Mouse (Mus musculus): ENCODE results near the gene Mgat5. TPM values are rescaled to one million over a fixed set of nuclear protein-coding genes. Genes with fewer than 3 reads are reported as not detected.

Gene Mgat5
- polyA plus RNA-seq, 1 experiment from 2014 or later = 22.2 TPM

- H3K4me3 ChIP-seq (ENCODE audit: low read depth, low read length) = no peak overlapping the region
- H3K9ac ChIP-seq (replicated peaks; ENCODE audit: low read depth, low read length) = no peak overlapping the region
- no peak overlapping the region for H3K27ac ChIP-seq (ENCODE audit: low read depth, low read length)
- 50% methylated on average over 8 of the region's 8 CpGs for WGBS
- H3K4me1 ChIP-seq (ENCODE audit: control insufficient read depth, insufficient read depth, low read length) = peaks cover 3% of the 10 kb centered on the region; the same call in 1 of the 2 replicates
- H3K36me3 ChIP-seq (ENCODE audit: control insufficient read depth, insufficient read depth, low read length) = no peaks in the 10 kb centered on the region
- H3K27me3 ChIP-seq (ENCODE audit: control insufficient read depth, insufficient read depth, low read length) = no peaks in the 10 kb centered on the region
- no peak for ATAC-seq (ENCODE audit: low read depth)
- H3K9me3 ChIP-seq (ENCODE audit: control insufficient read depth, low read length) = no peaks in the 10 kb centered on the region
- no peak overlapping the region for H3K4me2 ChIP-seq (ENCODE audit: low read depth, low read length)
These were observed 109.0 kb downstream of the Mgat5 start for GRCm38 (mm10) chr1:127313652-127314350.

GRCm38 (mm10) chr1:127315763-127316627, 111.2 kb downstream of the Mgat5 start:
- WGBS = 86% methylated on average over 13 of the region's 13 CpGs
- no peak for ATAC-seq (ENCODE audit: low read depth)

GRCm38 (mm10) chr1:127316651-127317050, 111.8 kb downstream of the Mgat5 start:
- 71% methylated on average over 6 of the region's 6 CpGs for WGBS
- no peak for ATAC-seq (ENCODE audit: low read depth)

More at GRCm38 (mm10) chr1:127315763-127316627, 111.2 kb downstream of the Mgat5 start:
- H3K9ac ChIP-seq (replicated peaks; ENCODE audit: low read depth, low read length) = no peak overlapping the region
- H3K4me2 ChIP-seq (ENCODE audit: low read depth, low read length) = no peak overlapping the region
- no peak overlapping the region for H3K27ac ChIP-seq (ENCODE audit: low read depth, low read length)
- peaks cover 3% of the 10 kb centered on the region; the same call in 1 of the 2 replicates for H3K4me1 ChIP-seq (ENCODE audit: control insufficient read depth, insufficient read depth, low read length)
- H3K36me3 ChIP-seq (ENCODE audit: control insufficient read depth, insufficient read depth, low read length) = no peaks in the 10 kb centered on the region
- no peaks in the 10 kb centered on the region for H3K9me3 ChIP-seq (ENCODE audit: control insufficient read depth, low read length)
- no peak overlapping the region for H3K4me3 ChIP-seq (ENCODE audit: low read depth, low read length)
- no peaks in the 10 kb centered on the region for H3K27me3 ChIP-seq (ENCODE audit: control insufficient read depth, insufficient read depth, low read length)

GRCm38 (mm10) chr1:127317541-127317940, 112.7 kb downstream of the Mgat5 start:
- Histone ChIP-seq H3K27ac (ENCODE audit: low read depth, low read length) (no peak overlapping the region), H3K4me1 (ENCODE audit: control insufficient read depth, insufficient read depth, low read length) (peaks cover 6% of the 10 kb centered on the region; the same call in 1 of the 2 replicates), H3K9ac (replicated peaks; ENCODE audit: low read depth, low read length) (no peak overlapping the region), H3K9me3 (ENCODE audit: control insufficient read depth, low read length) (no peaks in the 10 kb centered on the region), H3K27me3 (ENCODE audit: control insufficient read depth, insufficient read depth, low read length) (no peaks in the 10 kb centered on the region), H3K36me3 (ENCODE audit: control insufficient read depth, insufficient read depth, low read length) (0 out of 2 replicates have a peak, but pooled peaks cover 3% of the 10 kb centered on the region), H3K4me3 (ENCODE audit: low read depth, low read length) (no peak overlapping the region), H3K4me2 (ENCODE audit: low read depth, low read length) (no peak overlapping the region)
- WGBS = 80% methylated on average over 9 of the region's 9 CpGs
- ATAC-seq (ENCODE audit: low read depth) = no peak

More at GRCm38 (mm10) chr1:127316651-127317050, 111.8 kb downstream of the Mgat5 start:
- H3K9me3 ChIP-seq (ENCODE audit: control insufficient read depth, low read length) = no peaks in the 10 kb centered on the region
- H3K36me3 ChIP-seq (ENCODE audit: control insufficient read depth, insufficient read depth, low read length) = 0 out of 2 replicates have a peak, but pooled peaks cover 3% of the 10 kb centered on the region
- H3K9ac ChIP-seq (replicated peaks; ENCODE audit: low read depth, low read length) = no peak overlapping the region
- H3K27me3 ChIP-seq (ENCODE audit: control insufficient read depth, insufficient read depth, low read length) = no peaks in the 10 kb centered on the region
- H3K4me2 ChIP-seq (ENCODE audit: low read depth, low read length) = no peak overlapping the region
- peaks cover 3% of the 10 kb centered on the region; the same call in 1 of the 2 replicates for H3K4me1 ChIP-seq (ENCODE audit: control insufficient read depth, insufficient read depth, low read length)
- H3K27ac ChIP-seq (ENCODE audit: low read depth, low read length) = no peak overlapping the region
- no peak overlapping the region for H3K4me3 ChIP-seq (ENCODE audit: low read depth, low read length)

DNA sequence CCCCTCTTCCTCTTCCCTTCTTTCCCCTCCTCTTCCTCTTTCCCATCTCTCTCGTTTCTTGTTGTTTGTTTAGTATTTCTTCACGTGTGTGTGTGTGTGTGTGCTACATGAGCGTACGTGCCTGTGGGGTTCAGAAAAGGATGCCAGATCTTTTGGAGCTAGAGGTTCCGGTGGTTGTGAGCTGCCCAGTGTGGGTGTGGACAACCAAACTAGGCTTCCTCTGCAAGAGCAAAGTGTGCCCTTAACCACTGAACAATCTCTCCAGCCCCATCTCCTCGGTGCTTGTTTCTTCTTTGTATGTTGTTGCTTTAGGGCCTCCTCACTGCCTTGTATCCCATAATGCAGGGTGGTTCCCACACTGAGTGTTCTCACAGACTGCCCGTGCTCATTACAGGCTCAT, 113.7 kb downstream of the Mgat5 start:
- H3K27ac ChIP-seq (ENCODE audit: low read depth, low read length) = no peak overlapping the region
- 84% methylated on average over 7 of the region's 7 CpGs for WGBS
- H3K27me3 ChIP-seq (ENCODE audit: control insufficient read depth, insufficient read depth, low read length) = no peaks in the 10 kb centered on the region
- H3K4me3 ChIP-seq (ENCODE audit: low read depth, low read length) = no peak overlapping the region
- peaks cover 6% of the 10 kb centered on the region; the same call in 1 of the 2 replicates for H3K4me1 ChIP-seq (ENCODE audit: control insufficient read depth, insufficient read depth, low read length)
- 0 out of 2 replicates have a peak, but pooled peaks cover 3% of the 10 kb centered on the region for H3K36me3 ChIP-seq (ENCODE audit: control insufficient read depth, insufficient read depth, low read length)
- no peak overlapping the region for H3K4me2 ChIP-seq (ENCODE audit: low read depth, low read length)
- H3K9ac ChIP-seq (replicated peaks; ENCODE audit: low read depth, low read length) = no peak overlapping the region
- no peak for ATAC-seq (ENCODE audit: low read depth)
- no peaks in the 10 kb centered on the region for H3K9me3 ChIP-seq (ENCODE audit: control insufficient read depth, low read length)

DNA sequence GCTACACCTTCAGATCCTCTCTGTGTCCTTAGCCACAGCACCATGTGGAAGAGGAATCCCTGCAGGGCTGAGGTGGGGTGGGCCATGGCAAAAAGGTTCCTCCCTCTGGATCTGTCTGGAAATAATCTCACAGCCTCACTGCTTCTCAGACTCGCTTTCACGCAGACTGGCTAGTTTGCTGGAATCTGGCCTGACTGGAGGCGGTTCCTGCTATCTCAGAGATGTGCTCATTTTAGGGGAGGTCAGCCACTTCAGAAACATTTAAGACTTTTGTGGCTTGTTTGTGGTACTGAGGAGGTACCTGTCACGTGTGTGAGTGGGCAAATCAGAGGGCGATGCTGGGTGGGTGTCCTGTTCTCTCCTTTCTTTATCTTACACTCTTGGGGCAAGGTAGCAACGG, 115.0 kb downstream of the Mgat5 start:
- 0 out of 2 replicates have a peak, but pooled peaks cover 3% of the 10 kb centered on the region for H3K36me3 ChIP-seq (ENCODE audit: control insufficient read depth, insufficient read depth, low read length)
- no peak overlapping the region for H3K27ac ChIP-seq (ENCODE audit: low read depth, low read length)
- peaks cover 5% of the 10 kb centered on the region; the same call in 1 of the 2 replicates for H3K4me1 ChIP-seq (ENCODE audit: control insufficient read depth, insufficient read depth, low read length)
- no peak overlapping the region for H3K9ac ChIP-seq (replicated peaks; ENCODE audit: low read depth, low read length)
- no peak overlapping the region for H3K4me2 ChIP-seq (ENCODE audit: low read depth, low read length)
- H3K27me3 ChIP-seq (ENCODE audit: control insufficient read depth, insufficient read depth, low read length) = no peaks in the 10 kb centered on the region
- H3K4me3 ChIP-seq (ENCODE audit: low read depth, low read length) = no peak overlapping the region
- 90% methylated on average over 6 of the region's 6 CpGs for WGBS
- no peak for ATAC-seq (ENCODE audit: low read depth)
- H3K9me3 ChIP-seq (ENCODE audit: control insufficient read depth, low read length) = no peaks in the 10 kb centered on the region

DNA sequence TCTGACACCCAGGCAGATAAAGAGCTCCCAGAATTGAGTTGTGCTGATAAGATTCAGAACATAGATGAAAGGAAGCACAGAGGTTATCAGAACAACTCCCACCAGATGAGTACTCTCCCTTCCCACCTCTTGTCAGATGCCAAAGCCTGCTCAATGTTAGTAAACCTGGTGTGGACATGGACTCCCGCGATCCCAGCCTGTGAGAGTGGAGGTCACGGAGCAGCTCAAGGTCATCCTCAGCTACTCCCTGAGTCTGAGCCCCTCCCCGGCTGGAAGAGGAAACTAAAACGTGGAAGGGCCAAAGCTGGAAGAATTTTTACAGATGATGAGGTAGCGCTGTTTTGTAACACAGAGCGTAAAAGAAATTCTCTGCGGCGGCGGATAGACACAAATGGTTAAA, 116.1 kb downstream of the Mgat5 start:
- Histone ChIP-seq H3K9me3 (ENCODE audit: control insufficient read depth, low read length) (no peaks in the 10 kb centered on the region), H3K36me3 (ENCODE audit: control insufficient read depth, insufficient read depth, low read length) (0 out of 2 replicates have a peak, but pooled peaks cover 3% of the 10 kb centered on the region)

DNA sequence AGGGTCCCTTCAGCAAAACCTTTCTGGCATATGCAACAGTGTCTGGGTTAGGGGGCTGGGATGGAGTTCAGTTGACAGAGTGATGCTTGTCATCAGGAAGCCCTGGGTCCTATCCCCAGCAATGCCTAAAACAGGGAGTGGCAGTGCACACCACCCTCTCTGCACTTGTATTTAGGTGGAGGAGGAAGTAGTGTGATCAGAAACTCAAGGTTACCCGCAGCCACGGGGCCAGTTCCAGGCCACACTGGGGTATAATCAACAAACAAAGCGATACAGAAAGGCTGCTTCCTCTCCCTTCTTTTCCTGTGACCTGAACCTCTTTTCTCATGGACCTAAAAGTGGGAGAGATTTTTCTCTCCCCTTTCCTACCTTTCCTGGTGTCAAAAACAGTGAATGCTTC, 116.8 kb downstream of the Mgat5 start:
- ATAC-seq (ENCODE audit: low read depth) = no peak
- 0 out of 2 replicates have a peak, but pooled peaks cover 3% of the 10 kb centered on the region for H3K36me3 ChIP-seq (ENCODE audit: control insufficient read depth, insufficient read depth, low read length)
- H3K27ac ChIP-seq (ENCODE audit: low read depth, low read length) = no peak overlapping the region
- no peak overlapping the region for H3K9ac ChIP-seq (replicated peaks; ENCODE audit: low read depth, low read length)
- no peaks in the 10 kb centered on the region for H3K27me3 ChIP-seq (ENCODE audit: control insufficient read depth, insufficient read depth, low read length)
- no peak overlapping the region for H3K4me2 ChIP-seq (ENCODE audit: low read depth, low read length)
- peaks cover 8% of the 10 kb centered on the region; the same call in 1 of the 2 replicates for H3K4me1 ChIP-seq (ENCODE audit: control insufficient read depth, insufficient read depth, low read length)
- no peaks in the 10 kb centered on the region for H3K9me3 ChIP-seq (ENCODE audit: control insufficient read depth, low read length)
- 79% methylated on average over 3 of the region's 3 CpGs for WGBS
- H3K4me3 ChIP-seq (ENCODE audit: low read depth, low read length) = no peak overlapping the region

More for the DNA sequence above, 116.1 kb downstream of the Mgat5 start:
- Histone ChIP-seq H3K27ac (ENCODE audit: low read depth, low read length) (no peak overlapping the region), H3K4me3 (ENCODE audit: low read depth, low read length) (no peak overlapping the region), H3K4me2 (ENCODE audit: low read depth, low read length) (no peak overlapping the region), H3K27me3 (ENCODE audit: control insufficient read depth, insufficient read depth, low read length) (no peaks in the 10 kb centered on the region), H3K9ac (replicated peaks; ENCODE audit: low read depth, low read length) (no peak overlapping the region), H3K4me1 (ENCODE audit: control insufficient read depth, insufficient read depth, low read length) (peaks cover 8% of the 10 kb centered on the region; the same call in 1 of the 2 replicates)
- WGBS = 87% methylated on average over 10 of the region's 10 CpGs
- ATAC-seq (ENCODE audit: low read depth) = no peak
